In the genomic region with DNA sequence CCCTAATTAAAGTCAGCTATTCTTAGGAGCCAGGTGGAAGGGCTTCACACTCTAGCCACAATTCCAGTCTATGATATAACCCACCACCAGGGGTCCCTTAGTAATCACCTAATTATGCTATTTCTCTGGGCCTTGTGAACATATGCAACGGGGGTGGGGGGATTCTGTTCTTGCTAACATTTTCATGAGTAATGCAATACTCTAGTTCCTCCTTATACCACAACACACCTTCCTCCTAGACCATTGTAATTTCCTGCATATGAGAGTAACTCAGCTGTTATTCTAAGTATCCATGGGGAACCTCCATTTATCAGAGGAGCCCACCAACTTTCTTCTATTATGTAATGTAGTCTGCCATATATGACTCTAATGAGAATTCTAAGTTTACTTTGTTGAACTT, we compare ENCODE assay signal across 25 mouse cellular contexts.
DNase-seq lines count a peak whose midpoint lies in the region; TF ChIP-seq lines count a peak whose summit lies in the region.
"Had no signal": no experiment of that assay in that cellular context is flagged by ENCODE, and none has a peak within 500 bp of the region (broad histone marks: within the 10 kb centered on the region; RNA-seq: fewer than 3 reads in every experiment).

No protein-coding gene starts in this region.

- no peaks in the 10 kb centered on the region for H3K36me3 ChIP-seq in thymus, adult 2 months (ENCODE audit: control insufficient read depth, insufficient read depth, low read length)
- H3K36me3 ChIP-seq: embryonic facial prominence, embryonic 12.5 days; embryonic facial prominence, embryonic 15.5 days; G1E; heart, embryonic 10.5 days; heart, embryonic 13.5 days; hindbrain, embryonic 12.5 days; hindbrain, embryonic 15.5 days had no signal

- WGBS in thymus, adult 2 months: 78% methylated on average over 1 of the region's 1 CpGs

- TF ChIP-seq POLR2A in thymus, adult 2 months (IDR thresholded peaks at IDR 0.05; ENCODE audit: control insufficient read depth, extremely low read depth, insufficient read depth, low read length, poor library complexity): no peak

- no peak overlapping the region for H3K4me3 ChIP-seq in thymus, adult 2 months (ENCODE audit: control insufficient read depth, insufficient read depth, low read length)
- H3K4me3 ChIP-seq: embryonic facial prominence, embryonic 12.5 days; embryonic facial prominence, embryonic 15.5 days; gastrocnemius, adult 2 months; heart, embryonic 10.5 days; heart, embryonic 13.5 days; hindbrain, embryonic 12.5 days; hindbrain, embryonic 15.5 days had no signal

- intact Hi-C loops in left cerebral cortex, postnatal 25 days (cut with DNase I): no loop called here

- peak; percentile 6 for DNase-seq in thymus, adult 2 months
- no peak for DNase-seq in thymus, postnatal 4 days
- peak; percentile 2 for DNase-seq in R1 (ENCODE audit: low read depth, low spot score)
- peak; percentile 18 for DNase-seq in induced T-regulatory cell, adult 2 months (ENCODE audit: low read depth)
- peak; percentile 11 for DNase-seq in naive thymus-derived CD4-positive, alpha-beta T cell, adult 2 months (ENCODE audit: low read depth)
- DNase-seq in cerebellum, postnatal 14 days: no peak
- DNase-seq in left cerebral cortex, postnatal 25 days (ENCODE audit: low spot score in 2 of 2): no peak
- DNase-seq: adrenal gland, adult 8-10 months; adrenal gland, postnatal 25 days; cerebellum, adult 11-12 months; cerebellum, adult 8-10 months; cerebellum, postnatal 10 days; forebrain, postnatal 0 days; gastrocnemius, adult 2 months; gastrocnemius, postnatal 14 days; heart, adult 18-20 months had no signal

- TF ChIP-seq CTCF in thymus, adult 2 months (IDR thresholded peaks at IDR 0.05; ENCODE audit: borderline replicate concordance, control insufficient read depth, extremely low read depth, insufficient read depth, low read length, poor library complexity): no peak

- H3K27ac ChIP-seq in thymus, adult 2 months (ENCODE audit: control insufficient read depth, insufficient read depth, low read length): no peak overlapping the region
- H3K27ac ChIP-seq: embryonic facial prominence, embryonic 12.5 days; embryonic facial prominence, embryonic 15.5 days; gastrocnemius, adult 2 months; heart, embryonic 10.5 days; heart, embryonic 13.5 days; hindbrain, embryonic 12.5 days; hindbrain, embryonic 15.5 days had no signal

- H3K4me1 ChIP-seq in thymus, adult 2 months (replicated peaks; ENCODE audit: control insufficient read depth, insufficient read depth, low read length): no peaks in the 10 kb centered on the region
- H3K4me1 ChIP-seq: embryonic facial prominence, embryonic 12.5 days; embryonic facial prominence, embryonic 15.5 days; heart, embryonic 10.5 days; heart, embryonic 13.5 days; hindbrain, embryonic 12.5 days; hindbrain, embryonic 15.5 days had no signal

- no peaks in the 10 kb centered on the region for H3K27me3 ChIP-seq in thymus, adult 2 months (ENCODE audit: control insufficient read depth, insufficient read depth, low read length)
- H3K27me3 ChIP-seq: CH12.LX; embryonic facial prominence, embryonic 12.5 days; embryonic facial prominence, embryonic 15.5 days; heart, embryonic 13.5 days; hindbrain, embryonic 12.5 days; hindbrain, embryonic 15.5 days; Patski had no signal

Comparison
In these comparisons a context has a peak if more than half of its experiments do, and no peak if none do; other contexts are left out.
1. DNase-seq: peak in thymus, adult 2 months (single experiment), R1 (single experiment), induced T-regulatory cell, adult 2 months (single experiment) and naive thymus-derived CD4-positive, alpha-beta T cell, adult 2 months (single experiment); none in thymus, postnatal 4 days (single experiment), cerebellum, postnatal 14 days (0 of 2) and left cerebral cortex, postnatal 25 days (0 of 2).